Mouse (Mus musculus) left cerebral cortex, postnatal 14 days (tissue): ENCODE data around the gene Phf20. TPM values are rescaled to one million over a fixed set of nuclear protein-coding genes. Genes with fewer than 3 reads are reported as not detected.
A peak's percentile ranks its signal among the peaks of the same experiment; 100 is the strongest.
"Not testable (repeated sequence)": the region's sequence is repeated elsewhere in the genome, so short reads cannot be mapped to it uniquely, and the experiment has no call there.

ENCODE experiments used
- DNase-seq, 2 experiments: peaks; one replicate each; pipeline ENCODE4 v3.0.0; 2021 to 2022; ENCODE audit warnings: low spot score in 2 of 2, mixed read lengths in 1 of 2
- intact Hi-C: fragments of 180-260 bp; cut with DNase I; formaldehyde crosslinking; loops from one replicate; pipeline ENCODE4 v1.15.1; 2025
- long read RNA-seq, 2 experiments: library from polyadenylated mRNA; stranded (forward); transcript quantifications; one replicate each; pipeline ENCODE4 v2.0.0; 2021
- total RNA-seq, 2 experiments: library from RNA; stranded (reverse); gene quantifications; 2 replicates each; pipeline ENCODE4 v1.2.3; 2021

Gene Phf20
- 10 to 100 TPM; 50.7 to 65.0 TPM for total RNA-seq
- long read RNA-seq, experiment 1, full-length matches to known transcripts, result 7 of 29 reads
- long read RNA-seq, experiment 1, partial matches to known transcripts, result 11 of 29 reads
- long read RNA-seq, experiment 1, other reads (novel, unspliced or antisense), result 11 of 29 reads
- long read RNA-seq, experiment 2, full-length matches to known transcripts, result 3 of 22 reads
- long read RNA-seq, experiment 2, partial matches to known transcripts, result 9 of 22 reads
- long read RNA-seq, experiment 2, other reads (novel, unspliced or antisense), result 10 of 22 reads

DNA sequence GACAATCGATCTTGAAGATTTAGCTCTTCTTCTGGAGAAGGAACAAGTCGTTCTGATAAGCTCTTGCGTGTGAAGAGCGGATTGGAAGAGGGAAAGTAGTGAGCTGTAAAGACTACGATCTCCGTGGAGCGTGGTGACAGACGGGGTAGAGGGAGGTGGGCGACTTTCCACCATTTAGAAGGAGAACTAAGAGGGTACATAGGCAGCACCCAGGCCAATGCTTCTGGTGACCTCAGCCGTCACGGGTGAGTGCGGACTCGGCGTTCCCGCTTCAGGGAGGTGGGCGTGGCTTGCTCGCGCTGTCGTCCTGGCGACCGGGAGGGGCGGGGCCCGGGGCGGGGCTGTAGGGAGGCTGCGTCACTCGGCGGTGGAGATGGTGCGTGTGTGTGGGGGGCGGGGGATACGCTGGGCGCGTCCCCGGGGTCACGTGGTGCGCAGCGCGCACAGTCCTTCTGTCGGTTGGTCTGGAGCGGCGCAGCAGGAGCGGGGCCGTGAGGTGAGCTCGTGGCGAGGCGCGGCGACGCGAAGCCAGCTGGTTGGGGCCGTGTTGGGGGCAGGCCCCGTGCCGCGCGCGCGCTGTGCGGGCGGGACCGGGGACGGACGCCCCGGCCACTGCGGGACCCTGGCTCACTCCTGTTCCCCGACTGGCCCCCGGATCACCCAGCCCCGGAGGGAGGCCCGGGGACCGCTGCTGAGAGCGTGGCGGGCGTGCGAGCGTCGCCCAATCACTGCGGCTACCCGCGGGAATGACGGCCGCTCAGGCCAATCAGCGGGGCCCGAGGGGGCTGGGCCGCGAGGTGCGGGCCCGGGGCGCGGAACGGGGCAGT is at the start of gene Phf20:
Gene Phf20, plus strand, starts transcription at position 165 of the 827 bp plus-strand sequence.
- intact Hi-C loops, result loop anchor here (5.0 kb wide), 2 partner anchors 61 to 81 kb away; no protein-coding TSS in a partner anchor
- DNase-seq, result peak; percentile 97 to 98

DNA sequence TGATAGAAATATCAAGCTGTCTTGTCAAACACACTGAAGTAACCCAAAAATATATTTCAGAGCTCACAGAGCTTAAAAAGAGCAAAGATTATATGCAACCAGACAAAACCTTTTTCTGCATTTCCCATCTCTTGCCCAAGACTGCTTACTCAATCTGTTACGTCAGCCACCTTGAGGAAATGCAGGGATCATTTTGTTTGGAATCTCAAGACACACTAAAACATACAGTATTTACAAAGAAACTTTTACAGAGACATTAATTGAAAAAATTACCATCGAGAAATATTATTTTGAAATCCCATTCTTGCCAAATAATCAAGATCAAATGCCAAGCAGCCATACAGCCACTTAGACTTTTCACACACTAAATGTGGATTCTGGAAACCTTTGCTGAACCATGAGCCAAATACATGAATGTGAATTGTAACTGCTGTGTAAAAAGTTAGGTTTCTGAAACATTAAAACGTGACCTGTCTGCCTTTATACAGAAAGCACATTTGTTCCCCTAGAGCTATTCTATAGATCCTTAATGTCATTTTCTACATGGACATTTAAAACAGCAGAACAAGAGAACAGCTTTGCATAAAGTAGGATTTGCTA is 48.9 kb upstream of the Phf20 start:
- intact Hi-C loops, result no loop called here

DNA sequence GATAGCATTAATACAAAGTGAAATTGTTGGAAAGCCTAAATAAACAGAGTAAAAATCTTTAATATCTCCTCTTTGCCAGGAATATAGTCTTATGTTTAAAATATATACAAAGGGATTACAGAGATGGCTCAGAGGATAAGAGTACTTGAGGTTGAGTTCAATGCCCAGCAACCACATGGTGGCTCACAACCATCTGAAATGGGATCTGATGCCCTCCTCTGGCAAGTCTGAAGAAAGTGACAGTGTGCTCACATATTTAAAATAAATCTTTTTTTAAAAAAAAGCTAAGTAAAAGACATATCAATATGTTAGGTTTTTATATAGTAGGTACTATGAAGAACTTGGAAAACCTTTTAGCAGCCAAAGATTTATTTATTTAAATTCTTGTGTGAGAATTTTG is 44.7 kb upstream of the Phf20 start:
- DNase-seq, result no peak
- intact Hi-C loops, result no loop called here

More for the DNA sequence above, 48.9 kb upstream of the Phf20 start:
- DNase-seq, result no peak

DNA sequence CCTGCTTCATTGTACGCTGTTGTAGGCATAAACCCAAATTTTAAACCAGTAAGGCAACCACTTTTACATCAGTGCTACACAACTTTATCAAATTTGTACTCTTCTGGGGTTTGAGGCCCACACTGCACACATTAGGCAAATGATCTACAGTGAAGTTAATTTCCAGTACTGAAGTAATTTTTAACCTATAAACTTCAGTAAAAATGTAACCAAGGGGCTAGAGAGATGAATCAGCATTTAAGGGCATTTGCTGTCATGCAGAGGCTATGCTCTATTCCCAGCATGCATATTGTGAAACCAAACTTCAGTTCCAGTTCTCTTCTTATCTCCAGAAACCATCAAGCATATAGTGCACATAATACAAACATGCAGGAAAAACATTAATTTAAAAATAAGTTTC is 30.8 kb upstream of the Phf20 start:
- intact Hi-C loops, result no loop called here
- DNase-seq, result no peak

DNA sequence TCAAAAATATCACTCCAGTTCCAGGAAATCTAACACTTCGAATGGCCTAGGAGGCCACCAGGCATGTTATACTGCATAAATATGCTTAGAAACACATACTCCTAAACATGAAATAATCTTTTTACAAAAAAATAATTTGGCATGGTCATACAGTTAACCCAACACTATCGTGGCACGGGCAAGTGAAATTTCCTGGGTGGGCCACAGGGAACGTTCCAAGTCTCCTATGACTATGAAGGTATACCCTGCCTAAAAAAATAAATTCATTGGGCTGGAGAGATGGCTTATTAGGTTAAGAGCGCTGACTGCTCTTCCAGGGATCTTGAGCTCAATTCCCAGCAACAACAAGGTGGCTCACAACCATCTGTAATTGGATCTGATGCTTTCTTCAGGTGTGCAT is 29.7 kb upstream of the Phf20 start:
- intact Hi-C loops, result no loop called here
- no peak for DNase-seq

DNA sequence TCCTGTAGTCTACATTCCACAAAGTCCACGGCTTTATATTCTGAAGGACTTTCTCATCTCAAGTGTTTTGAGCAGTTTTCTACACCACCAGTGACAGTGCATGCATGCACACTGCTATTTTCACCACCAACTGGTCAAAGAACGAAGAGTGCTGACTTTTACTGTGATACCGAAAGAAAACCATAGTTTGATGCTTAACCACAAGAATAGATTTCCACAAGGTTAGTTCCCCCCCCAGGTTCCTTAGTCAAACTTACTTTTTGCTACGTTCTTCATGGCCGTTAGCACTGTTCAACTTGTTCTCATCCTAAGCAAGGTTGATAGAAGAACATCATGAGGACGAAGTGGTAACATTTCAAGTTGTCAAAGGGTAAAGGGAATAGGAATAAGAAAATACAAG is 19.2 kb upstream of the Phf20 start:
- no peak for DNase-seq
- intact Hi-C loops, result no loop called here

DNA sequence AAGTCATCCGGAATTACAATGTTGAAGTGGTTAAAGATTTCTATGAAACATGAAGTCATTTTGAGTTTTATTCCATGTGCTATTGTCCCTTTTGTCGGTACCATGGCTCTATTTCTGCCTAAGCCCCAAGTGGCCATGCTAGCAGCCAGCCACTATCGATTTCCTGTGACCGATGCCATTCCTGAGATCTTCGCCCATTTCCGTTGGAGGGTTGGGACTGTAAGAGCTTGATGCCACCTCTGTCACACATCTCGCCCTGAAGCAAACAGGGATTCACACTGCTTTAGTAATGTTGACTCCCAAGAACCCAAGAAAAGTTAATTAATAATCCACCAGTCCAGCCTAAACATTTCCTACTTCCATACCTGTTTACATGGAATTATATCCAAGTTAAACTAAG is 18.6 kb upstream of the Phf20 start:
- no peak for DNase-seq
- intact Hi-C loops, result no loop called here

DNA sequence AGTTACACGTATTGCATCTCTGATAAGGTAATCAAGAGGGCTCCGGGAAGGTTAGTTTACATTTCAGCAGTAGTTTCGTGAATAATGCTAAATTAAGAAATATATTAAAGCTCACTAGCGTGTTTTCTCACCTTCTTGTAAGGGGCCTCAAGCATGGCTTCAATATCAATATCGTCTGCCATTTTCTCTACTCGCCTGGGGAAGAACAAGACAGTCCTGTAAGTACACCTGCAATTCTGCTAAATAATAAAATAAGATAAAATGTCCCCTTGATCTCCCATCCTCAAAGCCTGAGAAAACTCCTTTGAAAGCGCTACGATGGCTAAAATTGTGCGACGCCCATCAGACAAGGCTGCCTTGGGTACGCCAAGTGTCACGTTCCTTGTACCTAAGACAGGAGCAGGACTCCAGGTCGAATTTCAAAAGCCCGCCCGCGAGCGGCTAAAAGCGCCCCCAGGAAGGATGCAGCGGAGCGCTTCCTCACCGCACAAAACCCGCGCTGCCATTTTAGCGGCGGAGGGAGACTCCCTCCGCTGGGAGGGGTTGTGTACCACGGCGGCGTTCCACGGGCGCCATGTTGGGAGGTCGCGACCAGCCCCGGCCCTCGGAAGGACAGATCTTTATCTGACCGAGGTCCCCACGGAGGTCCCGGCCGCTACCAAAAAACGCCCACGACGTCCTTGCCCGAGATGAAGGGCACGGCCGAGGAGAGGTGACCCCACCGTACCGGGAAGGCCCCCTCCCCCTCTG is 17.0 kb upstream of the Phf20 start:
- intact Hi-C loops, result no loop called here
- peak; percentile 77 to 79 for DNase-seq

DNA sequence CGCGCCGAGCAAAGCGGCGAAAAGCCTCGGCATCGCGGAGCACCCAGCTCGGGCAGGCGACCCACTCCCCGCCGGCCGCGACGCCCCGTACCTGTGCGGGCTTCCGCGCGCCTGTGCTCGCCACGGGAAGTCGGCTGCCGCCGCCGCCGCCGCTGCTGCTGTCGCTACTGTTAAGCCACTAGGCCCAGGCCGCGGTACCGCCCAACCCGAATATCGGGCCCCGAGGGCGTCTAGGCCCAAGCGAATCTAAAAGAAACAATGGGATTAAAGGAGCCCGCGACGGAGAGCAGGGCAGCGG is 16.5 kb upstream of the Phf20 start:
- intact Hi-C loops, result loop anchor here (5.0 kb wide), 1 partner anchor 98 kb away; no protein-coding TSS in a partner anchor

DNA sequence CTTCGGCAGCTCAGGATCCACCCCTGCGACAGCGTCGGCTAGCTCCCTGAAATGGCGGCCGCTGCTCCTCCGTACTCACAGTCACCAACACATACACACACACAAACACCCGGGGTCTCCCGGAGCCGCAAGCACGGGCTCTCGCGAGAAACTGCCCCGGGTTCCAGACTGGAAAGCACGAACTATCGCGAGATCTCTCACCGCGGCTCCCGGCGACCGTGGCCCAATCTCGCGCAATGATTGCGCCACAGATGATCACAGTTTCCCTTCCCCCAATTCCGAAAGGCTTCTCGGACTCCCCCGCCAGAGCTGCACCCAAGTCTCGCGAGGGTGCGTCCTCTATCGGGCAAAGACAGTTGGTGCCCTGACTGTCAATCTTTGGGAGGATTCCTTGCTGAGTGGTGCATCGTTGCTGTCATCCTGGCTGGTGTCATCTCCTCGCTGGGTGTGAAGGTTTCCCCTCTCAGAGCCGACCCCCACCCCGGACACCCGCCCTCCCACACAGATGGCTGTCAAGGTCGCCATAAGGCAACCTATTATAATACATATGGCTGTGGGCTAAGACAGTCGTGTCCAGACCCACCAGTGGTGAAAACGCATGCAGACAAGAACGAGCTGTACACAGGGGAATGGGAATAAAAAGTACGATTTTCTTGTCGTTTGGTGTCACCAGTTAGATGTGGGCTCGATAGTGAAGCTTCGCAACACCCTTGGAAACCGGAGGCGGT is 16.0 kb upstream of the Phf20 start, which contains the start of gene Rbm39:
Gene Rbm39, minus strand, starts transcription at position 145 of the 728 bp plus-strand sequence.
- intact Hi-C loops, result loop anchor here (5.0 kb wide), 1 partner anchor 97 kb away; no protein-coding TSS in a partner anchor
- peak; percentile 100 for DNase-seq

More for the DNA sequence above, 16.5 kb upstream of the Phf20 start:
- no peak for DNase-seq

DNA sequence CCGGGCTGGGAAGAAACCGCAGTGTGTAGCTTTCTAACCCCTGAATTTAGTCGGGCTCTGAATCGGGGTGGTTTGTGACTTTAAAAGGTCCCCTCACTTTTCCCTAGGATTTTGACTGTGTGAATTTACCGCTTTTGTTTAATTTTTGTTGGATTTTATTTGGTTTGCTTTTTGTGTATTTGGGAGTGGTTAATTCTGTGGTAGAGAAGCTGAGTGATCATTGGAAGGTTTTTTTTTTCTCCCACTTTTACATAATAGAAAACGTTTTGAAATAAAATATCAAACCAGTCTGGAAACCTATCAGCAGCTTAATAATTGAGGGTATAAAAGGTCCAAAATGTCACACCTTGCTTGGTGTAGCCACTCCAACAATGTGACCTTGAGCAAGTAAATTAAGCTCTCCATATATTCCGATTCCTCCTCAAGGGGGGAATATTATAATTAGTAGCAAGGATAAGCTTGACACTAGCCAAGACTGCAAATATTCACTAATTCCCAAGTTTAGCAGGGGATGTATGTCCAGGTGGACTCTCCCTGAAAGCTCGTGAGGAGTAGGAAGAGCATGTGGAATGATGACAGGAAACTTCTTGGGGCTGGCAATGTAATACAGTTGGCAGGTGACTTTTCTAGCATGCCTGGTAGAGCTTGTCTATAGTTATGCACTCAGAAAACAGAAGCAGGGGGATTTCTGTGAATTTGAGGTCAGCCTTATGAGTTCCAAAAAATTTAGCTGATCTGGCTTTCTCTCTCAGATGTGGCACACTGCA is 15.3 kb upstream of the Phf20 start:
- peak in 1 of 2 experiments; percentile 36 for DNase-seq
- intact Hi-C loops, result loop anchor here (5.0 kb wide), 1 partner anchor 96 kb away; no protein-coding TSS in a partner anchor

DNA sequence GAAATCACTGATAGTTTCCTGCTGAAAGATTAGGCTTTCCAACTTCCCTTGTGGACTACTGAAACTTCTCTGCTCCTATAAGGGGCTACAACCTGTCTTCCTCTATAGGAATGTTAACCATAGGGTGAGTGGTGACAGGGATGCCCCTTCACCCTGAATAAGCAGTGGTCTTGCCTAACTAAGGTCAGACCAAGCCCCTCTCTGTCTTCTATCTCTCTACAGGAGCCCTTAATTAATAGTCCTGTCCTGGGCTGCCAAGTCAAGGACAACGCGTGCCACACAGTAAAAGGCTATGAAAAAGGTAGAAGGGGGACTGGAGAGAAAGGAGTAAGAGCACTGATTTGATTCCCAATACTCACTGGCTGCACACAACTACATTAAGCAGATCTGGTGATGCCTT is 14.7 kb upstream of the Phf20 start:
- intact Hi-C loops, result loop anchor here (5.0 kb wide), 1 partner anchor 96 kb away; no protein-coding TSS in a partner anchor

DNA sequence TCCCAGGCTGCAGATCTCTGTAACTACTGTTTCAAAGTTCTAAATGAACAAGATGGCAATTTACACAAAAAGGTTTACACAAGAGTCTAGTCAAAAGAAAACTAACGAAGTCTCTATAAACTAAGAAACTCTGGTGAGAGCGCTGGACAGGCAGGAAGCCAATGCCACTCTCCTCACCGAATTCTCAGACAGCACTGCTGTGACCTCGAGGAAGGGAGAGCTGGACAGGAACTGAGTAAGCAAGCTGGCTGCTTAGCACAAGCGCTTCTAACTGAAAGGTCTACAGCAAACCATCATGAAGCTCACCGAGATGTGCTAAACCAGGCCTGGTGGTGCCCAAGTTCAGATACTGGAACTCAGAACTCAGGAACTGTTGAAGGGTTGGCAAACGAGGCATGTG is 7.0 kb upstream of the Phf20 start:
- DNase-seq, intact Hi-C loops: not testable (repeated sequence)

More for the DNA sequence above, 14.7 kb upstream of the Phf20 start:
- DNase-seq, result no peak

DNA sequence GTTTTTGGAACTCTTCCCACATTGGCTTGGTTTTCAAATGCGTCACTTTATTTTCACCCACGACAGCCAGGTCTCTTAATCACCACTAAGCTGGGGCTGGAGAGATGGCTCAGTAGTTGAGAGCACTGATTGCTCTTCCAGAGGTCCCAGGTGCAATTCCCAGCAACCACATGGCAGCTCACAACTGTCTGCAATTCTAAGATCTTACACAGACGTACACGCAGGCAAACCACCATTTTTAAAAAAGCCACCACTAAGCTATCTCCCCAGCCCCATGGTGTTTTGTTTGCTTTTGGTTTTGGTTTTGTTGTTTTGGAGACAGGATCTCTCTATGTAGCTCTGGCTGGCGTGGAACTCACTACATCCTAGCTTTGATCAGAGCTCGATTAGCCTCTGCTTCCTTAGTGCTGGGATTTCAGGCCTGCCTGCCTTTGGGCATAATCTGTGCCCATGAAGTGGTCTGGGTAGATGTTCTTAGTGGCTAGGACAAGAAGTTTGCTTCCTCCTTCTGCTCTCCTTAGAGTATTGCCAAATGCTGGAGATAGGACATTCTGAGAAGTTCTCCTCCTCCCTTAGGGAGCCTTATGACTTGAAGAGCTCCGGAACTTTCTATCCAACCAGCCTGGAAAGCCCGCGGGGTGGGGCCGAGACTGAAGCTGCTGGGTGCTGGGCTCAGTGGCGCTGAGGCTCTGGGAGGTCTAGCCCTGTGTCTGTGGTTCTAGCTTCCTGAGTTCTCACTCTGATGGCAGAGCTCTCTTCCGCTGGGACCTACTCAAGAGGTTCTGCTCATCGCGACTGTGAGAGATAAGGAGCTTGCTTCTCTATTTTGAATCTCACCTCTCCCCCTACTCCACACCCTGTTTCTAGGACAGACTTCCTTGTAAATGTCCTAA is 6.0 kb upstream of the Phf20 start:
- intact Hi-C loops, result no loop called here
- DNase-seq, result no peak

DNA sequence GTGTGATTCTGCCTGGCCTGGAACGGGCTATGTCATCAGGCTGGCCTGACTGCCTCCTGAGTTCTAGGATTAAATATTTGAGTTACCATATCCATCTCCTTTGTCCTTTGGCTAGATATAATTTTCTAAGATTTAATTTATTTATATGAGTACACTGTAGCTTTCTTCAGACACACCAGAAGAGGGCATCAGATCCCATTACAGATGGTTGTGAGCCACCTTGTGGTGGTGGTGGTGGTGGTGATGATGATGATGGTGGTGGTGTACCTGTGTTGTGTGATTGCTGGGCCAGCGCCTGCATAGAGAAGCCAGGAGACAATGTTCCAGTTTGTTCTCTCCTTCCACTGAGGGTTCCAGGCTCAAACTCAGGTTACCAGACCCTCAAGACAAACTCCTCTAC is 4.7 kb upstream of the Phf20 start:
- intact Hi-C loops, result no loop called here
- DNase-seq, result no peak

DNA sequence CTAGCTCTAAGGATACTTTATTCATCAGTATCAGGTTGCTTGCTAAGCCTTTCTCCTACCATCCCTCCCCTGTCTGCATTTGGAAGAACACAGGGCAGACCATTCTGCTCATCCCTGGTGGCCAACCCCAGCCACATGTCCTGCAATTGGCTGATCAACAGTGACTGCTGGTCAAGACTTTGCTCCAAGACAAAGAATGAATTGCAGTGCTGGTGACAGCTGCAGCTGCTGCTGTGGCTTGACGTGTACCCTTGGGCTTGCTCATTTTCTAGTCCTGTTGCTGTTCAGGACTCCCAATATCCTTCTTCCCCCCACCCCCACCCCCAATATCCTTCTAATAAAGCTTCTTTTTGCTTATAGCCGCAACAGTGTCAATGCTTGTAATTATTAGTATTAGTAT is 4.2 kb upstream of the Phf20 start:
- intact Hi-C loops, result no loop called here
- DNase-seq, result no peak
